In the genomic region with DNA sequence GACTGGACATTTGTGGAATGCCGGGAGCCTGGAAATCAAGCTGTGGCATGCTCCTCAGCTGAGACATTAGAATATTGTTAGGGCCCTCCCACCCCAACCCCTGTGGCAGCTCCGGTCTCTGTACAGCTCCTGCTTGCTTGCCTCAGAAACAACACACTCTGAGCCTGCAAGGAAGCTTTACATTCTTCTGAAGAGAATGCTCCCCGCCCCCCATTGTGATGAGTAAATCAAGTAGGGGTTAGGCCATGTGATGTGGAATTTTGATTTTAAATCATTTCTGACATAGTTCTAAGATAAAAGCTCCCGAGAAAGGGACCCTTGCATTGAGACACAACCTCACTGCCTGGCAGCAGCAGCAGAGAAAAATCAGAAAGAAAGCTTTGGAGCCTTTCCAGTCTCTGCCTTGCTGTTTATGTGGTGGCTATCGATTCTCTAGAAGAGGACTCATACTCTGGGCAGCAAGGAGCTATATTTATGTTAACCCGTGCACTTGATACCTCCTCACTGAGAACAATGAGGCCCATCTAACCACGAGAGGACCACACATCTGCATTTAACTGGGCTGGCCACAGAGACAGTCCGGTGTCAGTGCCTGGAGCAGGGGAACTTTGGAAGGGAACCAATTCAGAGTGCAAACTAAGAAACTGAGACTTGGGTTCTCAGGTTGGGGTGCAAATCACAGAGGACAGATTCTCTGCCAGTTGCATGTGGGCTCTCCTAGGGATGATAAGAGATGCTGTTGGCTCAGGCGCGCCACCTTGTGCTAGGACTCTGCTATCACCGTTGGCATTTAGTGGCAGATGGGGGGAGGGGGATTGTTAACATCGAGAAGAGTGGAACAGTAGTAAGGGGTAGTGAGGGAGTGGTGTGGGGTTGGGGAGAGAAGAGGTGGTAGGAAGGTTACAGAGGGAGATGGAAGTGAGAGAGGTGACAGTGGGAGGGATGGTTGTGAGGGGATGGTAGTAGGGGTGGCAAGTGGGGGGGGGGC, we compare ENCODE assay signal across 8 mouse cellular contexts.
DNase-seq lines count a peak whose midpoint lies in the region; ATAC-seq lines count a peak whose summit lies in the region.

No protein-coding gene starts in this region.

- H3K4me3 ChIP-seq in intestine, embryonic 15.5 days (replicated peaks): no peak overlapping the region
- no peak overlapping the region for H3K4me3 ChIP-seq in midbrain, embryonic 10.5 days
- H3K4me3 ChIP-seq in stomach, embryonic 16.5 days (replicated peaks; ENCODE audit: low read length): no peak overlapping the region

- H3K27ac ChIP-seq in intestine, embryonic 15.5 days: peak overlapping the region; percentile 17; the same call in 1 of the 2 replicates
- H3K27ac ChIP-seq in midbrain, embryonic 10.5 days (replicated peaks): peak overlapping the region; percentile 74
- peak overlapping the region; percentile 58 for H3K27ac ChIP-seq in stomach, embryonic 16.5 days (ENCODE audit: low read length)

- no peaks in the 10 kb centered on the region for H3K27me3 ChIP-seq in intestine, embryonic 15.5 days (replicated peaks)
- H3K27me3 ChIP-seq in midbrain, embryonic 10.5 days (ENCODE audit: low read depth, poor library complexity, severe bottlenecking): peaks cover 3% of the 10 kb centered on the region; the same call in 1 of the 2 replicates
- no peaks in the 10 kb centered on the region for H3K27me3 ChIP-seq in stomach, embryonic 16.5 days (ENCODE audit: control insufficient read depth, insufficient read depth, low read length)

- no peaks in the 10 kb centered on the region for H3K9me3 ChIP-seq in intestine, embryonic 15.5 days
- no peaks in the 10 kb centered on the region for H3K9me3 ChIP-seq in midbrain, embryonic 10.5 days (replicated peaks)
- H3K9me3 ChIP-seq in stomach, embryonic 16.5 days (replicated peaks; ENCODE audit: control insufficient read depth, low read length): no peaks in the 10 kb centered on the region

- peak; percentile 52 for DNase-seq in right cerebral cortex, adult 18-20 months
- DNase-seq in right cerebral cortex, postnatal 25 days: no peak
- DNase-seq in gastrocnemius, postnatal 14 days: peak; percentile 44
- peak; percentile 62 to 64 for DNase-seq in left cerebral cortex, postnatal 36 days (ENCODE audit: low spot score in 2 of 2)
- peak; percentile 80 for DNase-seq in midbrain, embryonic 10.5 days (ENCODE audit: low spot score)

- no peak overlapping the region for H3K4me2 ChIP-seq in intestine, embryonic 15.5 days (replicated peaks)
- no peak overlapping the region; the same call in 1 of the 2 replicates for H3K4me2 ChIP-seq in stomach, embryonic 16.5 days (ENCODE audit: low read depth, low read length)

- WGBS in intestine, embryonic 15.5 days: 24% methylated on average over 12 of the region's 12 CpGs
- 27% methylated on average over 12 of the region's 12 CpGs for WGBS in midbrain, embryonic 10.5 days
- 19% methylated on average over 12 of the region's 12 CpGs for WGBS in stomach, embryonic 16.5 days

- no peaks in the 10 kb centered on the region for H3K36me3 ChIP-seq in intestine, embryonic 15.5 days
- H3K36me3 ChIP-seq in midbrain, embryonic 10.5 days: no peaks in the 10 kb centered on the region
- H3K36me3 ChIP-seq in stomach, embryonic 16.5 days (ENCODE audit: control insufficient read depth, insufficient read depth, low read length): no peaks in the 10 kb centered on the region

- H3K4me1 ChIP-seq in intestine, embryonic 15.5 days (replicated peaks): peaks cover 7% of the 10 kb centered on the region; the same call in 1 of the 2 replicates
- peaks cover 35% of the 10 kb centered on the region for H3K4me1 ChIP-seq in midbrain, embryonic 10.5 days
- H3K4me1 ChIP-seq in stomach, embryonic 16.5 days (ENCODE audit: control insufficient read depth, insufficient read depth, low read length): peaks cover 10% of the 10 kb centered on the region

- intact Hi-C loops in gastrocnemius, postnatal 14 days (cut with DNase I; ENCODE audit: low total_unique reads): no loop called here
- intact Hi-C loops in left cerebral cortex, postnatal 36 days (cut with DNase I): loop anchor here (5.0 kb wide), 4 partner anchors 86 to 1024 kb away; no protein-coding TSS in a partner anchor

- peak; percentile 94 for ATAC-seq in common myeloid progenitor, adult 5-6 weeks (replicated peaks; ENCODE audit: low read depth, poor library complexity, severe bottlenecking)
- peak; percentile 71 for ATAC-seq in intestine, embryonic 15.5 days
- peak; percentile 41; the same call in 1 of the 2 replicates for ATAC-seq in stomach, embryonic 16.5 days (ENCODE audit: insufficient read depth, low FRiP score)

- H3K9ac ChIP-seq in intestine, embryonic 15.5 days: no peak overlapping the region
- H3K9ac ChIP-seq in stomach, embryonic 16.5 days (ENCODE audit: low read length): no peak overlapping the region

Comparison
In these comparisons a context has a peak if more than half of its experiments do, and no peak if none do; other contexts are left out.
1. ATAC-seq: peak in every context shown above with its lines; median percentile 94 in common myeloid progenitor, adult 5-6 weeks; 71 in intestine, embryonic 15.5 days; 41 in stomach, embryonic 16.5 days.
2. H3K27ac ChIP-seq: peak in every context shown above with its lines; median percentile 74 in midbrain, embryonic 10.5 days; 58 in stomach, embryonic 16.5 days; 17 in intestine, embryonic 15.5 days.